Mouse (Mus musculus) liver, embryonic 11.5 days (tissue): Measurements from ENCODE around the gene Frmd7. TPM values are rescaled to one million over a fixed set of nuclear protein-coding genes. Genes with fewer than 3 reads are reported as not detected.

Source experiments
- polyA plus RNA-seq: library from polyadenylated mRNA; unstranded; fragments of >200 nt; fragmentation: Nextera tagmentation; extraction: Ambion mirVana; gene quantifications from 2 replicates; pipeline ENCODE4 v1.2.1, GENCODE M21; 2014

The Frmd7 gene
- polyA plus RNA-seq, 1 experiment from 2014 or later, result 0.99 TPM

Other genes starting within 250 kb of the Frmd7 start
- 7.0 and 8.8 TPM in 2 replicates for gene Stk26, start 101.7 kb downstream of the Frmd7 start, polyA plus RNA-seq
- gene Rap2c, start 75.3 kb upstream of the Frmd7 start, polyA plus RNA-seq, result 22.4 and 23.6 TPM in 2 replicates